Mouse (Mus musculus): Measurements from ENCODE around the gene Dhcr7. TPM values are rescaled to one million over a fixed set of nuclear protein-coding genes. Genes with fewer than 3 reads are reported as not detected.

The Dhcr7 gene
- total RNA-seq, 2 experiments from 2014 or later: 34.0 to 35.1 TPM

DNA sequence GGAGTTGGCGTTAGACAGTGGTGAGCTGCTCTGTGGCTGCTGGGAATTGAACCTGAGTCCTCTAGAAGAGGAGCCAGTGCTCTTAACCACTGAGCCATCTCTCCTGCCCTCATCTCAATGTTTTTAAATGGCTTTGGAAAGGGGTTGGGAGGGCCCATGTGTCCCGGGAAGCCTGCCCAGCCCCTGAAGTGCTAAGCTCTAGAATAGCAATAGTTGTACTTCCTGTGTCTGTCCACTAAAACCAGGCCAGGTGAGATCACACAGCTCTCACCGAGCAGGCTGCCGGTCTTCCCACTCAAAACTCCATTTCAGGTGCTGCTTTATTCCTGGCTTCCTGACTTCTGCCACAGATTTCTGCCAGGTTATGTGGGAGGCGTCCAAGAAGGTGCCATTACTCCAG lies 17.2 kb downstream of the Dhcr7 start:
- TF ChIP-seq CTCF (conservative IDR thresholded peaks at IDR 0.05): no peak
- peak in 1 of 2 experiments; percentile 2 for DNase-seq (ENCODE audit: low spot score in 2 of 2)

DNA sequence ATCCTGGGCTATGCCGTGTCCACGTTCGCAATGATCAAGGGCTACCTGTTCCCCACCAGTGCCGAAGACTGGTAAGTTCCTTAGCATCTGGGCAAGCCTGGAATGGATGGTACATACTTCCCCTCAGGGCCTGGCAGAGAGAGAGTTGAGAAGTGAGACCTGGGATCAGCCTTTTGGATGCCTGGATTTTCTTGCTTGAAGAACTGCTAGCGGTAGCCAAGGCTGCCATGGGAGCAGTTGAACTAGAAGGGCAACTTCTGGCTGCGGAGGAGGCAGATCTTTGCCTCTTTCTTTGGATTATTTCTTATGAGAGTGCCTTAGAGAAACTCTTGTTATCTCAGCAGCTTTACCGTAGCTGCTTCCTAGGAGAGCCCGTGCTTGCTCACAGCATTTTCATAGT lies 18.4 kb downstream of the Dhcr7 start:
- DNase-seq (ENCODE audit: low spot score in 2 of 2): no peak
- no peak for TF ChIP-seq CTCF (conservative IDR thresholded peaks at IDR 0.05)
- Histone ChIP-seq H3K27ac (no peak overlapping the region), H3K4me3 (no peak overlapping the region)

More for the DNA sequence above, 17.2 kb downstream of the Dhcr7 start:
- H3K4me3 ChIP-seq: no peak overlapping the region
- H3K27ac ChIP-seq: no peak overlapping the region

DNA sequence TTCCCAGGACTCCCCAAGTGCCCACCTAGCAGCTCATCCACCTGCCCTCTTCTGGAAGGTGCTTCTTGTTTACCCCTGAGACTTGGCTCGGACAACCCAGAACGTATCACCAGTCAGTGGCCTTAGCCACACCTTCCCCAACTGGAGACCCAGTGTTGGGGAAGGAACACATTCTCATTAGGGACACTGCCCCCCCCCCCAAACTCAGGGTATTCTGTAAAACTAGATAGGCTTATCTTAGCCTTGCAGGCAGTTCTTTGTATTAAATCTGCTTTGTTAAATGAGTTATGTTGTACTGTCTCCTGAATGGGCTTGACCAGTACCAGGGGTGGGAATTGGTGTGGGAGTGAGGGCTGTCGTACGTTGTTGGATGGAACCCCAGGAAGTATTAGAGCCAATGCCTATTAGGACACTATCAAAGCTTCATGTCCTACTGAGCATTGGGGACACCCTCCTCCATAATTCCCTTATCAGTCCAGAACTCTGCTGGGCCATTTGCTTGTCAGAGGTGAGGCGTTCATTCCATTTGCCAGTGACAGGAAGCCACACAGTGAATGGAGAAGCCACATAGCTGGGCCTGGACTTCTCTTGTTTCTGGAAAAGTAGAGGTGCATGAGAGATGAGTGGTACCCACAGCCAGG lies 25.3 kb downstream of the Dhcr7 start:
- no peak for DNase-seq (ENCODE audit: low spot score in 2 of 2)
- no peak for TF ChIP-seq CTCF (conservative IDR thresholded peaks at IDR 0.05)

DNA sequence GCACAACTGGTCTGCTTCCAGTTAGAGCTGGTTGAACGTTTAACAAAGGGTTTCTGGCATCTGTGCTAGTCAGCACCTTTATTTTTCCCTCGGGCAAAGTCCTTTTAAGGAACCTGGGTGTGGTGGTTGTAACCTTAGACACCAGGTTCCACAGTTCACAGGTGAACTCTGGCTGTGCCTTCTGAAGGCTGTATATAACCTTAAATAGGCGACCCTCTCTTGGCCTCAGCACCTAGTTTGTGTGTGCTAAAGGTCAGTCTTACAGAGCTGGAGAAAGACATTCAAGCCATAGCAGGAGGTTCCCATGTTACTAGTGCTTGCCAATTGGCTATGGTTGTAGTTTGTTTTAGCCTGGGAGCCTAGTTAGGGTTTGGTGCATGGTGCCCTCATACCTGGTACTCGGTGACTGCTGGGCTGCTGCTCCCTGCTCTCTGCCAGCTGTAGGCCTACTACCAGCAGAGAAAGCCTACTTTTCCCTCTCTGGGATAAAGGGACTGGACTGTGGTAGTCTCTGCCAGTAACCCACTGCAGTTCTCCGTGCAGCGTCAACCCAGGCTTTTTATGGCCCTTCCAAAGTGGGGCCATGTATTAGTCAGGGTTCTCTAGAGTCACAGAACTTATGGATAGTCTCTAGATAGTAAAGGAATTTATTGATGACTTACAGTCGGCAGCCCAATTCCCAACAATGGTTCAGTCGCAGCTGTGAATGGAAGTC lies 26.0 kb downstream of the Dhcr7 start:
- no peak for DNase-seq (ENCODE audit: low spot score in 2 of 2)
- no peak overlapping the region for H3K27ac ChIP-seq
- TF ChIP-seq CTCF (conservative IDR thresholded peaks at IDR 0.05): no peak
- no peak overlapping the region for H3K4me3 ChIP-seq

More for the DNA sequence above, 25.3 kb downstream of the Dhcr7 start:
- H3K27ac ChIP-seq: no peak overlapping the region
- no peak overlapping the region for H3K4me3 ChIP-seq

DNA sequence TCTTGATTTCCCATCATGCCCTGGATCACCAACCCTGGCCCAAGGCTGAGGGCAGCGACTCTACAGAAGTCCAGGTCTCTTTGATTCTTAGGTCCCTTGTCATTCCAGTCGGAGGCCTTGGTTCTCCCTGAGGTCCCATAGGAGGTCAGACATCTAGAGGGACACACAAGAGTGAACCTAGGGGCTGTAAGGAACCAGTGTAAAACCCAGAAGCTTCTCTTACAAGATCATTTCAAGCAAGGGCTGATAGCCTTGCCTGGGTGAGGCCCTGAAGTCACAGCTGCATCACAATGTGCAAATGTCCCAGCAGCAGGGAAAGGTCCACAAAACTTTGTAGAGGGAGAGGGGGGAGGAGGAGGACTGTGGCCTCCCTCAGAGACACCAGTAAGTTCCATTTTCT lies 43.6 kb downstream of the Dhcr7 start, which contains the start of gene Gm498:
Gene Gm498 (plus strand): TSS at position 301 of the 400 bp plus-strand sequence.
- Histone ChIP-seq H3K4me3 (no peak within 1 kb of the TSS), H3K27ac (no peak within 1 kb of the TSS)
- DNase-seq (ENCODE audit: low spot score in 2 of 2): no peak
- no peak for TF ChIP-seq CTCF (conservative IDR thresholded peaks at IDR 0.05)

DNA sequence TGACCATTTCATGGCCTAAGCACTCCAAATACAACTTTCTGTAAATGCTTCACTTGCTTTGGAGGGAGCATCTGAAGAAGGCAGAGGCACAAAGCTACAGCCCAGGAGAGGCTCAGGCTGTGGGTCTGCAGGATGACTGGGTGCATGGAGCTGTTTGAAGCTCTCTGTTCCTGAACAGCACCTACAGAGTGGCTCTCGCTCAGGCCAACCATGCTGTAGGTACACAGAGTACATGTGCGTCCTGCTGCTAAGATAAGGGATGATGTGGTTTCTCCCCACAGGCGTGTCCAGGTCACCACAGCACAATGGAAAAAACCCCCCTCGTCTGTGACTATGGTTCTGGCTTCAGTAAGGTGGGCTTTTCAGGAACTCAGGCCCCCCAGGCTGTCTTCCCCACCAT lies 45.9 kb downstream of the Dhcr7 start:
- no peak for DNase-seq (ENCODE audit: low spot score in 2 of 2)
- Histone ChIP-seq H3K4me3 (no peak overlapping the region), H3K27ac (no peak overlapping the region)
- TF ChIP-seq CTCF (conservative IDR thresholded peaks at IDR 0.05): no peak

DNA sequence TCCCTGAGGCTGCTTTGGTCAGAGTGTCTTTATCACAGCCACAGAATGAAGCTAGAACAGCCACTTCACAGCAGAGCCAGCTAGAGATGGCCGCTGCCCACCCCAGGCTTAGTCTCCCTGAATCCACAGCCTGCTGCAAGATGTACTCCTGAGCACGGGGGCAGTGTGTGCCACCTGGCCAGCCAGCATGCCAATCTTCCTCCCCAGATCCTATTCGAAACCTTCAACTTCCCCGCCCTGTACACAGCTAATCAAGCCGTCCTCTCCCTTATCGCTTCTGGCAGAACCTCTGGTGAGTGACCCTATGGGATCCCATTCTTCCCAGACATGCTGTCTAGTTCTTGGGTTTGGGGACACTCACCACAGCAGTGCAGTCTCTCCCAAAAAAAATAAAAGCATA lies 60.8 kb downstream of the Dhcr7 start:
- DNase-seq (ENCODE audit: low spot score in 2 of 2): no peak
- H3K4me3 ChIP-seq: no peak overlapping the region
- no peak for TF ChIP-seq CTCF (conservative IDR thresholded peaks at IDR 0.05)
- H3K27ac ChIP-seq: no peak overlapping the region

DNA sequence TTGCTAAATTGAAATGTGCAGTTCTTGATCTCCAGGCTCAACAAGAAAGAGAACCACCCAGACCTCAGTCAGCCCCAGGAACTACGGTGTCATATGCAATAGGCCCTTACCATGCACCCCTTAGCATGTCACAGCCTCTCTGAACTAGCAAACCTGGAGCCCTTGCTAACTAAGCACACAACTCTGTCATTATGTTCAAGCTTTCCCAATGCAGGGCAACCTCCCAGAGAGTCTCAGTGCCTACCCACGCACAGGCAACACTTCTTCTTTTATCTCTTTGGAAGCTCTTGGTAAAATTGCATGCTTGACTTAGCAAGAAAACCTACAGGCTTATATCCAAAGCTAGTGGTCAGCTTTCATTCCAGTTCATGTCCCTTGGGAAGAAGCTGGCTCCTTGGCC lies 68.2 kb downstream of the Dhcr7 start:
- DNase-seq (ENCODE audit: low spot score in 2 of 2): no peak
- no peak for TF ChIP-seq CTCF (conservative IDR thresholded peaks at IDR 0.05)
- H3K4me3 ChIP-seq: no peak overlapping the region
- H3K27ac ChIP-seq: no peak overlapping the region

DNA sequence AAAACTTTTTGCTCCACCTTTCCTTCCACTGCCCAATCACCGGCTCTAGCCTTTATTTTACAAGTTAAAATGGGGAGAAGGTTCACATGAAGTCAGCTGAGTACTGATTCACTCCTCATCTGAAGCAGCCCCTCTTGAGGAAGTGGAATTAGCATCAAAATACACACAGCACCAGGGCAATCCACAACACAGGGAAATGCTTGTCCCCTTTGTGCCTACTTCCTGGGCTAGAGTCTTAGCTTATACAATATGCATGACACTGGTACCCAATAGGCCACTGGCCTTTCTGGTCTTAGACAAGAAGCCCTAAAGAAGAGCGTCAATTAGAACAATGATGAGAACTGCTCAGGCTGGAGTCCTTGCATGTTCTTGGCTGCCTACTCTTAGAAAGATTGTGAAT lies 69.4 kb downstream of the Dhcr7 start:
- no peak overlapping the region for H3K27ac ChIP-seq
- no peak overlapping the region for H3K4me3 ChIP-seq
- DNase-seq (ENCODE audit: low spot score in 2 of 2): no peak
- TF ChIP-seq CTCF (conservative IDR thresholded peaks at IDR 0.05): no peak

Small RNAs within 50 kb of the gene (microRNA-seq; reads per million reads assigned to microRNA genes)
- gene Gm22064: 0 reads per million in 2 experiments

Other genes starting within 250 kb of the Dhcr7 start
- 10 to 100 TPM; 38.4 to 42.0 TPM for gene Cars, start 223.1 kb upstream of the Dhcr7 start, total RNA-seq (2021)
- not detected for gene Tnfrsf26, start 194.4 kb upstream of the Dhcr7 start, total RNA-seq (2021)
- gene Tnfrsf22, start 173.5 kb upstream of the Dhcr7 start, total RNA-seq (2021): 1 to 10 TPM; 2.6 to 2.8 TPM
- gene Tnfrsf23, start 137.3 kb upstream of the Dhcr7 start, total RNA-seq (2021): 1 to 10 TPM; 1.3 to 1.6 TPM
- 10 to 100 TPM; 18.0 to 24.4 TPM for gene Osbpl5, start 66.2 kb upstream of the Dhcr7 start, total RNA-seq (2021)
- gene Mrgprg, start 56.2 kb upstream of the Dhcr7 start, total RNA-seq (2021): not detected
- 1 to 10 TPM; 5.9 to 6.5 TPM for gene Mrgpre, start 38.6 kb upstream of the Dhcr7 start, total RNA-seq (2021)
- 1 to 10 TPM; 4.4 to 7.8 TPM for gene Nadsyn1, start 296 bp upstream of the Dhcr7 start, total RNA-seq (2021)
- not detected for gene Gm498, start 43.7 kb downstream of the Dhcr7 start, total RNA-seq (2021)
- 100 to 1,000 TPM; 133 to 138 TPM for gene Shank2, start 178.8 kb downstream of the Dhcr7 start, total RNA-seq (2021)